ENCODE assay signal across 8 mouse cellular contexts in genomic region chr19:7264766-7265331, GRCm38 (mm10). TPM values are rescaled to one million over a fixed set of nuclear protein-coding genes. Genes with fewer than 3 reads are reported as not detected.
DNase-seq lines count a peak whose midpoint lies in the region; ATAC-seq lines count a peak whose summit lies in the region.

No protein-coding gene starts in this region.

- no peak overlapping the region for H3K4me2 ChIP-seq in embryonic facial prominence, embryonic 15.5 days (replicated peaks)
- H3K4me2 ChIP-seq in limb, embryonic 11.5 days (ENCODE audit: low read depth, severe bottlenecking): no peak overlapping the region

- H3K27me3 ChIP-seq in embryonic facial prominence, embryonic 15.5 days: no peaks in the 10 kb centered on the region
- no peaks in the 10 kb centered on the region for H3K27me3 ChIP-seq in limb, embryonic 11.5 days (ENCODE audit: control insufficient read depth, insufficient read depth, low read length)

- H3K9ac ChIP-seq in embryonic facial prominence, embryonic 15.5 days: 0 out of 2 replicates have a peak overlapping the region, but pooled peaks have one; percentile 23
- H3K9ac ChIP-seq in limb, embryonic 11.5 days (ENCODE audit: low read length): peak overlapping the region; percentile 36; the same call in 1 of the 2 replicates

- intact Hi-C loops in heart, postnatal 25 days (cut with DNase I): loop anchor here (1.0 to 5.0 kb wide), 2 partner anchors 80 to 172 kb away; no protein-coding TSS in a partner anchor

- no peak for ATAC-seq in embryonic facial prominence, embryonic 15.5 days (ENCODE audit: insufficient number of reproducible peaks, low FRiP score, low TSS enrichment, low read depth)
- ATAC-seq in limb, embryonic 11.5 days (ENCODE audit: insufficient number of reproducible peaks, low FRiP score, low TSS enrichment, low read depth): no peak
- ATAC-seq in activated CD4-positive, CD25-positive, alpha-beta regulatory T cell, adult 4 months: no peak

- peak overlapping the region; percentile 71 for H3K27ac ChIP-seq in embryonic facial prominence, embryonic 15.5 days (replicated peaks)
- H3K27ac ChIP-seq in limb, embryonic 11.5 days (replicated peaks; ENCODE audit: low read depth, low read length): peak overlapping the region; percentile 2; the same call in 1 of the 2 replicates

- peak; percentile 52 to 67 for DNase-seq in layer of hippocampus, postnatal 10 days (ENCODE audit: low spot score in 2 of 2)
- DNase-seq in layer of hippocampus, adult 18-20 months (ENCODE audit: low spot score in 2 of 2): no peak
- DNase-seq in NIH3T3 (ENCODE audit: low read depth): peak; percentile 45
- peak; percentile 61 for DNase-seq in heart, postnatal 25 days (ENCODE audit: low spot score)
- no peak for DNase-seq in limb, embryonic 11.5 days (ENCODE audit: low spot score)
- DNase-seq in spleen, postnatal 36 days (ENCODE audit: low spot score in 2 of 2): no peak

- H3K4me3 ChIP-seq in embryonic facial prominence, embryonic 15.5 days (replicated peaks): no peak overlapping the region
- H3K4me3 ChIP-seq in limb, embryonic 11.5 days (ENCODE audit: low read depth, low read length): no peak overlapping the region

- H3K4me1 ChIP-seq in embryonic facial prominence, embryonic 15.5 days: peaks cover 52% of the 10 kb centered on the region
- peaks cover 43% of the 10 kb centered on the region for H3K4me1 ChIP-seq in limb, embryonic 11.5 days (ENCODE audit: control insufficient read depth, insufficient read depth, low read length)

- no peaks in the 10 kb centered on the region for H3K36me3 ChIP-seq in embryonic facial prominence, embryonic 15.5 days
- H3K36me3 ChIP-seq in limb, embryonic 11.5 days (ENCODE audit: control insufficient read depth, insufficient read depth, low read length): no peaks in the 10 kb centered on the region

- no peaks in the 10 kb centered on the region for H3K9me3 ChIP-seq in embryonic facial prominence, embryonic 15.5 days (replicated peaks)
- no peaks in the 10 kb centered on the region for H3K9me3 ChIP-seq in limb, embryonic 11.5 days (ENCODE audit: control insufficient read depth, low read length)

- WGBS in embryonic facial prominence, embryonic 15.5 days: 18% methylated on average over 6 of the region's 6 CpGs
- 18% methylated on average over 6 of the region's 6 CpGs for WGBS in limb, embryonic 11.5 days

RNA-seq across cellular contexts. Expression of gene Rcor2, which starts 2.3 kb away (rescaled TPM):
- total RNA-seq in layer of hippocampus, postnatal 10 days (2021): 10 to 100 TPM; 22.7 to 24.1 TPM
- total RNA-seq in layer of hippocampus, adult 18-20 months (2021): 10 to 100 TPM; 12.7 to 13.9 TPM
- polyA plus RNA-seq in embryonic facial prominence, embryonic 15.5 days (2015; fragmentation: Nextera tagmentation; extraction: Ambion mirVana): 20.3 and 22.9 TPM in 2 replicates
- 1 to 10 TPM; 6.9 to 7.5 TPM for total RNA-seq in heart, postnatal 25 days (2021)
- polyA plus RNA-seq in limb, embryonic 11.5 days (2014; fragmentation: Nextera tagmentation; extraction: Ambion mirVana): 22.6 and 30.0 TPM in 2 replicates
- polyA plus RNA-seq in activated CD4-positive, CD25-positive, alpha-beta regulatory T cell, adult 4 months (2017; shearing (Covaris generic)): not detected

RNA-seq across cellular contexts. Expression of gene Naa40, which starts 23.9 kb away (rescaled TPM):
- total RNA-seq in layer of hippocampus, postnatal 10 days (2021): 10 to 100 TPM; 36.3 to 45.6 TPM
- 10 to 100 TPM; 28.5 to 29.8 TPM for total RNA-seq in layer of hippocampus, adult 18-20 months (2021)
- polyA plus RNA-seq in embryonic facial prominence, embryonic 15.5 days (2015; fragmentation: Nextera tagmentation; extraction: Ambion mirVana): 49.8 and 55.4 TPM in 2 replicates
- total RNA-seq in heart, postnatal 25 days (2021): 10 to 100 TPM; 14.4 to 17.7 TPM
- polyA plus RNA-seq in limb, embryonic 11.5 days (2014; fragmentation: Nextera tagmentation; extraction: Ambion mirVana): 83.9 and 85.1 TPM in 2 replicates
- 10 to 100 TPM; 28.0 to 29.3 TPM for polyA plus RNA-seq in activated CD4-positive, CD25-positive, alpha-beta regulatory T cell, adult 4 months (2017; shearing (Covaris generic))

RNA-seq across cellular contexts. Expression of gene Cox8a, which starts 47.4 kb away (rescaled TPM):
- 100 to 1,000 TPM; 688 to 834 TPM for total RNA-seq in layer of hippocampus, postnatal 10 days (2021)
- total RNA-seq in layer of hippocampus, adult 18-20 months (2021): 1,000 to 10,000 TPM in 1 of 2 experiments, 100 to 1,000 TPM in 1; 974 to 1,030 TPM
- 822 and 870 TPM in 2 replicates for polyA plus RNA-seq in embryonic facial prominence, embryonic 15.5 days (2015; fragmentation: Nextera tagmentation; extraction: Ambion mirVana)
- total RNA-seq in heart, postnatal 25 days (2021): 100 to 1,000 TPM; 407 to 462 TPM
- 807 and 830 TPM in 2 replicates for polyA plus RNA-seq in limb, embryonic 11.5 days (2014; fragmentation: Nextera tagmentation; extraction: Ambion mirVana)
- 100 to 1,000 TPM; 387 to 411 TPM for polyA plus RNA-seq in activated CD4-positive, CD25-positive, alpha-beta regulatory T cell, adult 4 months (2017; shearing (Covaris generic))

RNA-seq across cellular contexts. Expression of gene Otub1, which starts 58.7 kb away (rescaled TPM):
- 100 to 1,000 TPM; 202 to 240 TPM for total RNA-seq in layer of hippocampus, postnatal 10 days (2021)
- 100 to 1,000 TPM; 306 to 307 TPM for total RNA-seq in layer of hippocampus, adult 18-20 months (2021)
- 206 and 214 TPM in 2 replicates for polyA plus RNA-seq in embryonic facial prominence, embryonic 15.5 days (2015; fragmentation: Nextera tagmentation; extraction: Ambion mirVana)
- total RNA-seq in heart, postnatal 25 days (2021): 10 to 100 TPM; 74.7 to 82.3 TPM
- 247 and 260 TPM in 2 replicates for polyA plus RNA-seq in limb, embryonic 11.5 days (2014; fragmentation: Nextera tagmentation; extraction: Ambion mirVana)
- 100 to 1,000 TPM; 157 to 170 TPM for polyA plus RNA-seq in activated CD4-positive, CD25-positive, alpha-beta regulatory T cell, adult 4 months (2017; shearing (Covaris generic))

Comparison
In these comparisons a context has a peak if more than half of its experiments do, and no peak if none do; other contexts are left out.
1. DNase-seq: peak in layer of hippocampus, postnatal 10 days (2 of 2), NIH3T3 (single experiment) and heart, postnatal 25 days (single experiment); none in layer of hippocampus, adult 18-20 months (0 of 2), limb, embryonic 11.5 days (single experiment) and spleen, postnatal 36 days (0 of 2).